Mouse (Mus musculus) embryonic fibroblast, embryonic 13.5 days (primary cell): ENCODE measurements at regions not wholly inside any gene's neighbourhood (a gene's known extent, or its start where the extent isn't known, plus 50 kb on each side); places are given as distances from the start of the nearest gene placed in this dataset.

Experiments used
- H3K27ac ChIP-seq: 2 replicates; pipeline ENCODE4 v1.5.1; 2012; ENCODE audit warnings: low read length, control low read depth, inconsistent platforms; ENCODE audit not compliant: insufficient read depth
- H3K4me1 ChIP-seq: 2 replicates; pipeline ENCODE4 v1.6.1; 2011; ENCODE audit warnings: low read length; ENCODE audit not compliant: control insufficient read depth, insufficient read depth
- H3K4me3 ChIP-seq: 2 replicates; pipeline ENCODE4 v1.5.1; 2011; ENCODE audit warnings: mild to moderate bottlenecking, control low read depth, low read length; ENCODE audit not compliant: insufficient read depth
- CTCF ChIP-seq: IDR thresholded peaks from 2 replicates; pipeline ENCODE4 v1.5.1; 2011; ENCODE audit warnings: mild to moderate bottlenecking, control low read depth, low read length, moderate library complexity, borderline replicate concordance; ENCODE audit not compliant: insufficient read depth
- POLR2A ChIP-seq: IDR thresholded peaks from 2 replicates; pipeline ENCODE4 v1.6.1; 2011; ENCODE audit warnings: low read depth, mild to moderate bottlenecking, control low read depth, low read length, moderate library complexity

DNA sequence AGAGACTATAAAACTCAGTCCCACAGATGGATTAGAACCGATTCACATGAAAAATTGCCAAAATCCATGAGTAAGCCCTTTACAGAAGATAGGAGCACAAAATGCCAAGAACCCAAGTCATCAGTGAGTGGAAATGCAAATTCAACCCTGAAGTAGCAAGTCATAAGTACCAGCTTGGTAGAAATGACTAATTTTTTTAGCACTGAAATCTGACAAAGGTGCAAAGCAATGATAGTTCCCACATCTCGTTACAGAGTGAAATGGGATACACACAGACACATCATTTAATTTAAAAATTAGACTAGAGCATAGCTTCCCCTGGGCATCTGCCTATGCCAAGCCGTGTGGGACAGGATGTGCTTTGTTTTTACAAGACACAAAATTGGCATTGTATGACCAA lies 136.4 kb upstream of the Pum3 start:
- no peak overlapping the region for H3K4me3 ChIP-seq
- H3K27ac ChIP-seq: no peak overlapping the region
- TF ChIP-seq POLR2A (no peak), CTCF (no peak)
- H3K4me1 ChIP-seq: no peaks in the 10 kb centered on the region

DNA sequence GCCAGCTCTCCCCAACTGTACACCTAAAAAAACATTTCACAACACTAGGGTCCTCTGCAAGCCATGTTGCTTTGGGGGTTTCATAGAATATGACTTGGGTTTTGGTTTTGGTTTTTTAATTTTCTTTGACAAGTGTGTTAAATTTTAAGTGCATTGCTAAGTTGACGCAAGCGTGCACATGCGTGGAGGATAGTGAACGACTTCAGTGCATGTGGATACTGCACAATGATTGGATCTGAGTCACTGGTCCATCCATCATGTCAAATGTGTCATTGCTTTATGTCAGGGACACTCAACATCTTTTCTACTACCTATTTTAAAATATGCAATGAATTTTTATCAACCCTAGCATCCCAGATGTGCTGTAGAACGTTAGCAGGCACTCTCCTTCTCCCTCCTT lies 134.5 kb upstream of the Pum3 start:
- H3K27ac ChIP-seq: no peak overlapping the region
- no peak overlapping the region for H3K4me3 ChIP-seq
- TF ChIP-seq POLR2A: no peak
- TF ChIP-seq CTCF: no peak
- no peaks in the 10 kb centered on the region for H3K4me1 ChIP-seq

DNA sequence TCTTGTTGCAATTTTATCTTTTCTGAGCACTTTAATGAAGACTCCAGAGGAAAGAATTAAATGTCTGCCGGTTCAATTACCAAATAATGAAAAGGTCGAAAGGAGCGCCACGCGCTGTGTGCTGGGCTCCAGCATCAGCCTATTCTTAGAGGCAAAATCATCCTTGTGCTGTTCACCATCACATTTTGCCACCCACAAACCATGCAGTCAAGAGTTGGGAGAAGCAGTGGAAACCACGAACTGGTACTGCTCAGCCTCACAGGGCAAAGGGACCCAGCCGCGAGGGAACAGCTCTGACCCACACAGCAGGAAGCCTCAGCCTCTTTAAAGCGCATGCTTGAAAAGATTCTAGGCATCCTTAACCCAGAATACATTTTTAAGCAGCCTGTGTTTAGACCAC lies 134.0 kb upstream of the Pum3 start:
- no peak overlapping the region for H3K27ac ChIP-seq
- TF ChIP-seq CTCF (no peak), POLR2A (no peak)
- no peak overlapping the region for H3K4me3 ChIP-seq
- no peaks in the 10 kb centered on the region for H3K4me1 ChIP-seq

DNA sequence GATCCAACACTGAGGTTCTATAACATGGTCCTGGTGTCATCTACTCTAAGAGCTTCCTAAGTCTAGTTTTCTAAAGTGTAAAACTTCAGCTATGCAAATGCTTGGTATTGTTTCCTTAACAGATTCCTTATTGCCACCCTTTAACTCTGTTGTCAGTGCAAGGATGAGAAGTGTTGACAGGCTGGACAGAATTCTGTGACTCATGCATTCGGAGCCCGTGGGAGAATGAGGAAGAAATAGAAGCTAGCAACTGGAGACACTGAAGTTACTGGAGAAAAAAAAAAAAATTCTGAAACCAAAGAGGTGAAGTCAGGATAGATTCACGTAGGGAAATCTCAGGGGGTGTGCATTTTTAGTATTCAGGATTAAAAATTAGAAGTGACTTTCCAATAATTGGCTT lies 128.6 kb upstream of the Pum3 start:
- no peak for TF ChIP-seq POLR2A
- TF ChIP-seq CTCF: no peak
- no peak overlapping the region for H3K27ac ChIP-seq
- no peak overlapping the region for H3K4me3 ChIP-seq
- no peaks in the 10 kb centered on the region for H3K4me1 ChIP-seq

DNA sequence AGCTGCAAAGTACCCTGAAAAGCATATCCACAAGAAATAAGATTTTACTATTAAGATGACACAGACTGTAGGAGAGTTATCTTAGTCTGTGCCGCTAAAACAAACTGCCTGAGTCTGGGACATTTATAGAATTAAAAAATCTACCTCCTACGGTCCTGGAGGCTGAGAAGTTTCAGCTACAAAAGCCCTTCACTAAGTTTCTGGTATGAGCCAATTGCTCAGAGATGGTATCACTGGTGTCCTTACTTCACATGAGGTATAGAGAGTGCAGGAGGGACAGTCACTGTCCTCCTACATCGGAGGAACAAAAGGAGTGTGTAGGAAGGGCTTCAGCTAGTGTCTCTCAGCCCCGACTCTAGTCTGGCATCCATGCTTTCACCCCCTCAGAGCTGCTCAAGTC lies 127.1 kb upstream of the Pum3 start:
- no peaks in the 10 kb centered on the region for H3K4me1 ChIP-seq
- no peak overlapping the region for H3K27ac ChIP-seq
- no peak for TF ChIP-seq POLR2A
- no peak overlapping the region for H3K4me3 ChIP-seq

DNA sequence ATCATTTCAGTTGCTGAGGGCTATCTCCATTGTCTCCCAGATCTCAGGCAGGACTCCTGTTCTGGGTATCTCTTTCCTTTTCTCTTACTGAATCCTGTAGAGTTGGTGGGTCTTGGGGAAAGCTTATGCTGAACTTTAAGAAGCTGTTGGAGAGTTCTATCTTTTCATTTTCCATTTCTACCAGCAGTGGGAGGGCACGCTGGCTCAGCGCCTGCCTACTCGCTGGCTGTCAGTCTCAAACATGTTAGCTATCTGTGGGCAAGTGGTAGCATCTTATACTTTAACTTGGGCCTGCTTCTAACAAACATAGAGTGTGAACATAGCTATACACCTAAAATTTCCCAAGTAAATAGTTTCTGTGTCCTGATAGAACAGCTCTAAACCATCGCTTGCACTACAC lies 125.2 kb upstream of the Pum3 start:
- Histone ChIP-seq H3K27ac (no peak overlapping the region), H3K4me1 (no peaks in the 10 kb centered on the region), H3K4me3 (no peak overlapping the region)
- no peak for TF ChIP-seq CTCF
- TF ChIP-seq POLR2A: no peak

DNA sequence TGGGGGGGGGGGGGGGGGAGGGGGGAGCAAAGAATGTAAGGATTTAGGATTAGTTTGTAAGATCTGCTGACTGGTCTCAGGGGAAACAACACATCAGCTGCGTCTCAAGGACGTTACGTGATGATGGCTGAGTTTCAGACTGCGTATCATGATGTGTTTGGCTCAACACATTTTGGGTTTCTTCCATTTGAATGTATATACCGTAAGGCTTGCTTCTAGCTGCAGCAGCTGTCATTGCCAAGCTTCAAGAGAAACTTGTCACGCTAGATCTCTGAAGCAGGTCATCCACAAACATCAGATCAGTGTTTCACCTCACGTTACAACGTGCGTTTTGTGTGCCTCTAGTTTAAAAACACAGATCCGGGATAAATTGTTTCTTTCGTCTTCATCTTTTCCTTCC lies 123.6 kb upstream of the Pum3 start:
- no peak for TF ChIP-seq POLR2A
- TF ChIP-seq CTCF: no peak

DNA sequence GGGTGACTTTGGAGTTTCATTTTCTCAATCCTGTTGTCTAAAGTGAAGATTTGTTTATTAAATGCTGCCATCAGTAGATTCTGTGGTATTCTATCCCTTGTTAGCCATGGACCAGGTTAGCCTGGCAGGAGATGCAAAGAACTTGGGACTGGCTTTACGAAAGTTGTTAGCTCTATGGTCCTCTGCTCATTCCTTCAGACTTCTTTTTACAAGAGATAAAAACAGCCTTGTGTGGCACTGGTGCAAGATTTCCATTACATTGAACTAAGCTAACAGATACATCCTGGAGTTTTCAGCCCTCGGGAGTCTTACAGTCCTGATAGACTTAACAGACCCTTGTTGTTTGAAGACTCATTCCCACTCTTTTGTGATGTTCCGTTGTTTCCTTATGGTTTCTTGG lies 108.1 kb upstream of the Pum3 start:
- no peaks in the 10 kb centered on the region for H3K4me1 ChIP-seq
- H3K4me3 ChIP-seq: no peak overlapping the region
- no peak for TF ChIP-seq CTCF
- TF ChIP-seq POLR2A: no peak
- no peak overlapping the region for H3K27ac ChIP-seq

More for the DNA sequence above, 123.6 kb upstream of the Pum3 start:
- Histone ChIP-seq H3K4me1 (no peaks in the 10 kb centered on the region), H3K4me3 (no peak overlapping the region), H3K27ac (no peak overlapping the region)

DNA sequence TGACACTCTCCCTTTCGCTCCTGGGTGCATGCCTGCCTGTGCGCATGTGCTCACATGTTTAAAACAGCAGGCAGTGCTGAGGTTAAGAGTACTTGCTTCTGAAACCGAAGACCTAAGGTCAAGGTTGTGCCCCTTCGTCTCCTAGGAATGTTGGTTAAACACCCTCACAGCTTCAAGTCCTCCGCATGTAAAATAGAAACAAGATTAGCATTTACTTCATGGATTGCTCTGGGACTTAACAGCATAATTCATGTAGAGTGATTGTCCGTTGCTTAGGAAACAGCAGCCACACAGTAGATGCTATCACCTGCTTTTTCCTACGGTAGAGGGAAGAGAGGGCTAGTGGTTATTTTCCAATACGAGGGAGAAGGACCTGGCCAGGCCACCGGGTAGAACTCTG lies 107.4 kb upstream of the Pum3 start:
- Histone ChIP-seq H3K27ac (no peak overlapping the region), H3K4me1 (no peaks in the 10 kb centered on the region), H3K4me3 (no peak overlapping the region)
- TF ChIP-seq POLR2A (no peak), CTCF (no peak)

DNA sequence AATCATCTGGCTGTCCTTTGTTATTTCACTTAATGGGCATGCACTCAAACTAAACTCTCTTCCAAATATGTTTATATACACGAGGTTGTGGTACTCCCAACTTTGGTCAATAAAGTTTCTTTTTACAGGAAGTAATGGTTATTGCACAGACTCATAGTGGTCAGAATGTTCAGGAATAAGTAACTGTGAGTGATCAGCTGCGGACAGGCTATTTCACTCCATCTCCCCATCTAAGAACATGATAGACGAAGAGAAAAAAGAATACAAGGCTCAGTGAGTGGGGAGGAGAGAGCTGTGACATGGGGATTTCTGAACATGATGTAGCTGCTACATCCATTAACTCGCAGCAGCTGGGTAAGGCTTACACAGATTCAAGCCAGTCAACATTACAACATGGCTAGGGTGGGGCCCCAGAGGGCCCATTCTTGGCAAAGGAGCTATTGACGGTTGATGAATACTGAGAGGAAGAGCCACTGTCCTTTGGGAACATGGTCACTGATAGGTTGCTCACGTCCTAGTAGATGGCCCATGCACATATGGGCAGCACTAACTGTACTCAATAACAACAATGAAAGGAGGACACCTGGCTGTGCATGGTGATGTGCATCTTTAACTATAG lies 98.4 kb upstream of the Pum3 start:
- Histone ChIP-seq H3K27ac (no peak overlapping the region), H3K4me1 (no peaks in the 10 kb centered on the region), H3K4me3 (no peak overlapping the region)
- no peak for TF ChIP-seq POLR2A
- TF ChIP-seq CTCF: no peak
